Mouse (Mus musculus) c-Kit-positive CD71-negative TER-119-negative erythroid progenitor cells, embryonic 14.5 days (primary cell): ENCODE results near the gene Zfp260.

Experiments
- DNase-seq: peaks from one replicate; pipeline ENCODE4 v3.0.0-alpha.2; 2013; ENCODE audit warnings: low read depth

The Zfp260 gene

GRCm38 (mm10) chr7:30122188-30122530, 27.6 kb downstream of the Zfp260 start:
- DNase-seq: no peak

- DNase-seq: no peak
Measured at GRCm38 (mm10) chr7:30129900-30130299, 35.3 kb downstream of the Zfp260 start.

- no peak for DNase-seq
Measured at GRCm38 (mm10) chr7:30132396-30132795, 37.8 kb downstream of the Zfp260 start.

- no peak for DNase-seq
Measured at GRCm38 (mm10) chr7:30136826-30137225, 42.2 kb downstream of the Zfp260 start.

GRCm38 (mm10) chr7:30143170-30143554, 48.6 kb downstream of the Zfp260 start:
- no peak for DNase-seq

GRCm38 (mm10) chr7:30143555-30144209, 49.1 kb downstream of the Zfp260 start:
- peak; percentile 36 for DNase-seq

- no peak for DNase-seq
Measured at GRCm38 (mm10) chr7:30147011-30147410, 52.4 kb downstream of the Zfp260 start.

- no peak for DNase-seq
Measured at GRCm38 (mm10) chr7:30154040-30154439, 59.5 kb downstream of the Zfp260 start.

DNA sequence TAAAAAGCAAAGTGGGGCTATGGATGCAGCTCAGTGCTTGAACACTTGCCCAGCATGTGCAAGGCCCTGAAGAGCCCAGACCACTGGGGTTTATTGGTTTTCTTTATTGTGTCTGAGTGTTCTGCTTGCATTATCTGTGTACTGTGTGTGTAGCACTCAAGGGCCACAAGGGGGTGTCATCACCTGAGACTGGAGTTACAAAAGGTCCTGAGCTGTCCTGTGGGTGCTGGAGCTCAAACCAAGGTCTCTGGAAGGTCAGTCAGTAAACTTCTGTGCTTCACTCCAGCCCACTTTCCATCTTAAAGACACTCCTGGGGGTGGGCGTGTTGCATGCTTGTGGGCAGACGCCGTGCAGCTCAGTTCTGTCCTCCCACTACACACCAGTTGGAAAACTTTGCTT, 60.9 kb downstream of the Zfp260 start:
- DNase-seq: no peak
